Mouse (Mus musculus): ENCODE results near the gene Baz2b. TPM values are rescaled to one million over a fixed set of nuclear protein-coding genes. Genes with fewer than 3 reads are reported as not detected.

The Baz2b gene
- polyA plus RNA-seq, 1 experiment from 2014 or later: 19.7 TPM

GRCm38 (mm10) chr2:60126292-60126691 lies 83.3 kb downstream of the Baz2b start:
- peak overlapping the region; percentile 99; the same call in 1 of the 2 replicates for H3K9ac ChIP-seq (replicated peaks)
- peaks cover 11% of the 10 kb centered on the region for H3K4me1 ChIP-seq (ENCODE audit: insufficient read depth)
- peak overlapping the region; percentile 99 for H3K4me3 ChIP-seq (ENCODE audit: low read depth, low read length)
- H3K27me3 ChIP-seq (ENCODE audit: insufficient read depth, low read length): no peaks in the 10 kb centered on the region
- no peak for DNase-seq
- no peak for TF ChIP-seq EP300 (IDR thresholded peaks at IDR 0.05; ENCODE audit: low read depth)
- no peak for TF ChIP-seq CTCF (IDR thresholded peaks at IDR 0.05; ENCODE audit: low read depth)
- no peaks in the 10 kb centered on the region for H3K36me3 ChIP-seq (replicated peaks; ENCODE audit: insufficient read depth, low read length)
- H3K27ac ChIP-seq (ENCODE audit: low read depth): peak overlapping the region; percentile 100
- peak overlapping the region; percentile 75 for H3K4me2 ChIP-seq (ENCODE audit: low read depth, low read length)
- H3K9me3 ChIP-seq (ENCODE audit: low read length): no peaks in the 10 kb centered on the region
- no peak for ATAC-seq
- 9% methylated on average over 8 of the region's 8 CpGs for WGBS (ENCODE audit: insufficient replicate concordance)

GRCm38 (mm10) chr2:60125049-60126004 lies 84.3 kb downstream of the Baz2b start:
- no peak for TF ChIP-seq EP300 (IDR thresholded peaks at IDR 0.05; ENCODE audit: low read depth)
- TF ChIP-seq CTCF (IDR thresholded peaks at IDR 0.05; ENCODE audit: low read depth): no peak
- Histone ChIP-seq H3K9ac (replicated peaks) (peak overlapping the region; percentile 99), H3K27me3 (ENCODE audit: insufficient read depth, low read length) (no peaks in the 10 kb centered on the region), H3K4me3 (ENCODE audit: low read depth, low read length) (peak overlapping the region; percentile 99), H3K36me3 (replicated peaks; ENCODE audit: insufficient read depth, low read length) (no peaks in the 10 kb centered on the region), H3K9me3 (ENCODE audit: low read length) (no peaks in the 10 kb centered on the region), H3K27ac (ENCODE audit: low read depth) (peak overlapping the region; percentile 100), H3K4me1 (ENCODE audit: insufficient read depth) (peaks cover 13% of the 10 kb centered on the region), H3K4me2 (ENCODE audit: low read depth, low read length) (peak overlapping the region; percentile 75)
- WGBS (ENCODE audit: insufficient replicate concordance): under 1% methylated on average over 41 of the region's 83 CpGs
- DNase-seq (peak; percentile 75), ATAC-seq (peak; percentile 71)

- Histone ChIP-seq H3K4me1 (ENCODE audit: insufficient read depth) (peaks cover 13% of the 10 kb centered on the region), H3K27me3 (ENCODE audit: insufficient read depth, low read length) (no peaks in the 10 kb centered on the region), H3K36me3 (replicated peaks; ENCODE audit: insufficient read depth, low read length) (no peaks in the 10 kb centered on the region), H3K4me3 (ENCODE audit: low read depth, low read length) (peak overlapping the region; percentile 99), H3K4me2 (ENCODE audit: low read depth, low read length) (peak overlapping the region; percentile 75), H3K9ac (replicated peaks) (peak overlapping the region; percentile 99), H3K27ac (ENCODE audit: low read depth) (peak overlapping the region; percentile 100), H3K9me3 (ENCODE audit: low read length) (no peaks in the 10 kb centered on the region)
- TF ChIP-seq CTCF (IDR thresholded peaks at IDR 0.05; ENCODE audit: low read depth): no peak
- no peak for TF ChIP-seq EP300 (IDR thresholded peaks at IDR 0.05; ENCODE audit: low read depth)
- ATAC-seq: peak; percentile 87
- under 1% methylated on average over 25 of the region's 47 CpGs for WGBS (ENCODE audit: insufficient replicate concordance)
- peak; percentile 78 for DNase-seq
Observed at GRCm38 (mm10) chr2:60124648-60125048, 85.0 kb downstream of the Baz2b start.

- no peak for DNase-seq
- TF ChIP-seq EP300 (IDR thresholded peaks at IDR 0.05; ENCODE audit: low read depth): 0 out of 2 replicates have a peak, but pooled peaks have one; percentile 13
- TF ChIP-seq CTCF (IDR thresholded peaks at IDR 0.05; ENCODE audit: low read depth): no peak
- no peaks in the 10 kb centered on the region for H3K9me3 ChIP-seq (ENCODE audit: low read length)
- no peaks in the 10 kb centered on the region for H3K27me3 ChIP-seq (ENCODE audit: insufficient read depth, low read length)
- no peaks in the 10 kb centered on the region for H3K36me3 ChIP-seq (replicated peaks; ENCODE audit: insufficient read depth, low read length)
- 3% methylated on average over 13 of the region's 13 CpGs for WGBS (ENCODE audit: insufficient replicate concordance)
- peak overlapping the region; percentile 99 for H3K9ac ChIP-seq (replicated peaks)
- peak overlapping the region; percentile 75 for H3K4me2 ChIP-seq (ENCODE audit: low read depth, low read length)
- H3K4me3 ChIP-seq (ENCODE audit: low read depth, low read length): peak overlapping the region; percentile 99
- no peak for ATAC-seq
- peak overlapping the region; percentile 100 for H3K27ac ChIP-seq (ENCODE audit: low read depth)
- peaks cover 13% of the 10 kb centered on the region for H3K4me1 ChIP-seq (ENCODE audit: insufficient read depth)
Observed at GRCm38 (mm10) chr2:60123911-60124647, 85.6 kb downstream of the Baz2b start.

DNA sequence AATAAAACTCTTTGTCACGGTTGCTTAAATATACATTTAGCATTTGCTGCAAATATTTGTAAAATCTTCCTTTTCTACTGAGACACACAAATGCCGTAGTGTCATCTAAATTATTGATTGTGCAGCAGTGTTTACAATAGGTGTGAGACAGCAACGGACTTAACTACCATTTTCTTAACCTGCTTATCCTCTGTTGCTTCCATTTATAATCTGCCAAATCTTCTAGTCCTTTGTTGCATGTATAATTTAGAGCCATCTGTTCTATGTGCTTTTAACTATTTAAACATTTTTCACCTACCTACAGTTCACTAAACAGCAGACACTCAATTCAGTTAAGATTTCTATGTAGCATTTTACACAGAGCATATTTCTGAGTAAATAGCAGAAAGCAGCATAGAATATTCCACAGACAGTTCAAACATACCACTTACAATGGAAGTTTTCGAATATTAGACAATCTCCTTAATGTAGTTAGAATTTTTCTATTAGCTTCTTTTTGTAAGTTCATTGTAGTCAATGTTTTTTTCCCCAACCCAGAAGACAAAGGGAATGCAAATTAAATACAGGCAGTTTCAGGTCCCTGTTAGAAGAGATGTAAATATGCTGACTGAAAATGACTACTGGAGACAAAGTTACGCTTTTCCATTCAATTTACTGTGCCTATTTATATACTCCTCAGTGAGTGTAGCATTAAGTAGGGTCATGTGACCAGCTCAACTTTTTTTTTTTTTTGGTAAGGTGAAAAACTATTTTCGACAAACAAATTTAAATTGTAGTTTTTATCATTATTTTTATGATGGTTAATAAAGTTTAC lies 86.4 kb downstream of the Baz2b start:
- peak overlapping the region; percentile 34 for H3K4me3 ChIP-seq (ENCODE audit: low read depth, low read length)
- peak overlapping the region; percentile 66 for H3K4me2 ChIP-seq (ENCODE audit: low read depth, low read length)
- no peak for ATAC-seq
- 25% methylated on average over 6 of the region's 6 CpGs for WGBS (ENCODE audit: insufficient replicate concordance)
- H3K4me1 ChIP-seq (ENCODE audit: insufficient read depth): peaks cover 17% of the 10 kb centered on the region
- no peaks in the 10 kb centered on the region for H3K27me3 ChIP-seq (ENCODE audit: insufficient read depth, low read length)
- H3K27ac ChIP-seq (ENCODE audit: low read depth): peak overlapping the region; percentile 36
- no peak overlapping the region; the same call in 1 of the 2 replicates for H3K9ac ChIP-seq (replicated peaks)
- no peaks in the 10 kb centered on the region for H3K36me3 ChIP-seq (replicated peaks; ENCODE audit: insufficient read depth, low read length)
- H3K9me3 ChIP-seq (ENCODE audit: low read length): no peaks in the 10 kb centered on the region
- no peak for DNase-seq
- TF ChIP-seq CTCF (IDR thresholded peaks at IDR 0.05; ENCODE audit: low read depth) (no peak), EP300 (IDR thresholded peaks at IDR 0.05; ENCODE audit: low read depth) (no peak)

Measured in liver, postnatal 0 days (tissue).